Mouse (Mus musculus): ENCODE data around the gene Wt1. TPM values are rescaled to one million over a fixed set of nuclear protein-coding genes. Genes with fewer than 3 reads are reported as not detected.

The Wt1 gene
- polyA plus RNA-seq, 1 experiment from 2014 or later: 5.6 TPM

- no peak for DNase-seq (ENCODE audit: low spot score)
- Histone ChIP-seq H3K36me3 (no peaks in the 10 kb centered on the region), H3K27me3 (ENCODE audit: low read depth, poor library complexity, severe bottlenecking) (no peaks in the 10 kb centered on the region), H3K4me3 (no peak overlapping the region), H3K27ac (no peak overlapping the region), H3K4me1 (no peaks in the 10 kb centered on the region), H3K9me3 (replicated peaks) (no peaks in the 10 kb centered on the region)
- WGBS: 81% methylated on average over 7 of the region's 7 CpGs
Observed at GRCm38 (mm10) chr2:105100541-105100940, 25.8 kb upstream of the Wt1 start.

- 55% methylated on average over 6 of the region's 6 CpGs for WGBS
- no peaks in the 10 kb centered on the region for H3K4me1 ChIP-seq
- no peak for DNase-seq (ENCODE audit: low spot score)
- no peak overlapping the region for H3K4me3 ChIP-seq
- no peaks in the 10 kb centered on the region for H3K9me3 ChIP-seq (replicated peaks)
- no peaks in the 10 kb centered on the region for H3K36me3 ChIP-seq
- H3K27ac ChIP-seq: no peak overlapping the region
- peaks cover 36% of the 10 kb centered on the region for H3K27me3 ChIP-seq (ENCODE audit: low read depth, poor library complexity, severe bottlenecking)
Observed at GRCm38 (mm10) chr2:105108703-105109158, 17.6 kb upstream of the Wt1 start.

GRCm38 (mm10) chr2:105114074-105114473 lies 12.3 kb upstream of the Wt1 start:
- DNase-seq (ENCODE audit: low spot score): no peak
- no peaks in the 10 kb centered on the region for H3K36me3 ChIP-seq
- 44% methylated on average over 9 of the region's 9 CpGs for WGBS
- H3K4me1 ChIP-seq: no peaks in the 10 kb centered on the region
- no peaks in the 10 kb centered on the region for H3K9me3 ChIP-seq (replicated peaks)
- H3K4me3 ChIP-seq: no peak overlapping the region
- no peak overlapping the region for H3K27ac ChIP-seq
- H3K27me3 ChIP-seq (ENCODE audit: low read depth, poor library complexity, severe bottlenecking): peaks cover 86% of the 10 kb centered on the region

- Histone ChIP-seq H3K27me3 (ENCODE audit: low read depth, poor library complexity, severe bottlenecking) (peaks cover 94% of the 10 kb centered on the region), H3K36me3 (no peaks in the 10 kb centered on the region), H3K4me3 (no peak overlapping the region), H3K4me1 (peaks cover 7% of the 10 kb centered on the region), H3K27ac (no peak overlapping the region), H3K9me3 (replicated peaks) (no peaks in the 10 kb centered on the region)
- WGBS: 59% methylated on average over 8 of the region's 8 CpGs
- DNase-seq (ENCODE audit: low spot score): no peak
Observed at GRCm38 (mm10) chr2:105117669-105118068, 8.7 kb upstream of the Wt1 start.

GRCm38 (mm10) chr2:105122216-105122615 lies 4.1 kb upstream of the Wt1 start:
- under 1% methylated on average over 8 of the region's 8 CpGs for WGBS
- Histone ChIP-seq H3K9me3 (replicated peaks) (no peaks in the 10 kb centered on the region), H3K4me1 (peaks cover 32% of the 10 kb centered on the region), H3K36me3 (no peaks in the 10 kb centered on the region), H3K27ac (no peak overlapping the region), H3K27me3 (ENCODE audit: low read depth, poor library complexity, severe bottlenecking) (peaks cover 98% of the 10 kb centered on the region), H3K4me3 (no peak overlapping the region)
- peak; percentile 62 for DNase-seq (ENCODE audit: low spot score)

DNA sequence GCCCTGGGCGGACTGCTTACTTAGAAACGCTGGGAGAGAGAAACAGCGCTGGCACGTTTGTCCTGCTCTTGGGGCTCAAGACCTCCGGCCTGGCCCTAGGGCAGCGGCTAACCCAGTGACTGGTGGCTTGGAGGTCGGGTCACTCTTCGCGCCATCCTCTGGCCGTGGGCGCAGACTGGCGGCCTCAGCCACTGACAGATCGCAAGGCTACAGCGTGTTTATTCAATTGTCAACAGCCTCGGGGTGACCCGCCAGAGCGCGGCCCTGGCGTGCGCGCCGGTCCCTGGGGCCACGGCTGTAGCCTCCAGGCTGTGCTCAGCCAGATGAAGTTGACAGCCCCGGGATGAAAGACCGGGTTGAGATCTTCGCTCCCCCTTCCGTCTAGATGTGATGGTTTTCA lies 3.4 kb upstream of the Wt1 start:
- DNase-seq (ENCODE audit: low spot score): peak; percentile 69
- Histone ChIP-seq H3K4me3 (peak overlapping the region; percentile 39), H3K36me3 (no peaks in the 10 kb centered on the region), H3K27ac (0 out of 2 replicates have a peak overlapping the region, but pooled peaks have one; percentile 37), H3K4me1 (peaks cover 38% of the 10 kb centered on the region), H3K27me3 (ENCODE audit: low read depth, poor library complexity, severe bottlenecking) (peaks cover 98% of the 10 kb centered on the region), H3K9me3 (replicated peaks) (no peaks in the 10 kb centered on the region)
- WGBS: under 1% methylated on average over 27 of the region's 27 CpGs

- Histone ChIP-seq H3K9me3 (replicated peaks) (no peaks in the 10 kb centered on the region), H3K36me3 (no peaks in the 10 kb centered on the region), H3K4me3 (no peak overlapping the region), H3K27me3 (ENCODE audit: low read depth, poor library complexity, severe bottlenecking) (peaks cover 98% of the 10 kb centered on the region), H3K4me1 (peaks cover 40% of the 10 kb centered on the region), H3K27ac (no peak overlapping the region)
- DNase-seq (ENCODE audit: low spot score): no peak
- WGBS: 2% methylated on average over 8 of the region's 8 CpGs
Observed at GRCm38 (mm10) chr2:105123431-105123830, 2.9 kb upstream of the Wt1 start.

- Histone ChIP-seq H3K4me3 (no peak overlapping the region), H3K27me3 (ENCODE audit: low read depth, poor library complexity, severe bottlenecking) (peaks cover 98% of the 10 kb centered on the region)
- DNase-seq (ENCODE audit: low spot score): peak; percentile 47
Observed at GRCm38 (mm10) chr2:105123881-105124280, 2.4 kb upstream of the Wt1 start.

DNA sequence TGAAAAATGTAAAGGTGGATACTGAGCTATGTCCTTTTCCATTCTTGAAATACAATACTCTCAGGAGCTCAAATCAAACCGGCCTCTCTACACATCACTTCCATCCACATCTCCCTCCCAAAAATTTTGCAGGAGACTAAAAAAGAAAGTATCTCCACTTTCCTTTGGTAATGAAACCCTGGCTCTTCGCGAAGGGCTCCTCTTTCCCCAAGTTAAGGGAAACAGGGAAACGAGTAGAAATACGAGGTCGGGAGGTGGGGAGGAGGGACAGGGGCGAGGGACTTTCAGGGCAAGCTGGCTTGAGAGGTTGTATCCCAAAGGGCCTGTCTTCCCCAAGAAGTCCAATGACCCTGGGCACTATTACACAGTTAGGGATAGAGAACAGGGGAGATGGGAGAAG lies 1.9 kb upstream of the Wt1 start:
- Histone ChIP-seq H3K4me3 (no peak overlapping the region), H3K27me3 (ENCODE audit: low read depth, poor library complexity, severe bottlenecking) (peaks cover 98% of the 10 kb centered on the region), H3K36me3 (no peaks in the 10 kb centered on the region), H3K27ac (no peak overlapping the region), H3K9me3 (replicated peaks) (no peaks in the 10 kb centered on the region), H3K4me1 (peaks cover 40% of the 10 kb centered on the region)
- WGBS: under 1% methylated on average over 7 of the region's 7 CpGs
- DNase-seq (ENCODE audit: low spot score): peak; percentile 41

More at GRCm38 (mm10) chr2:105123881-105124280, 2.4 kb upstream of the Wt1 start:
- H3K36me3 ChIP-seq: no peaks in the 10 kb centered on the region
- H3K4me1 ChIP-seq: peaks cover 40% of the 10 kb centered on the region
- H3K9me3 ChIP-seq (replicated peaks): no peaks in the 10 kb centered on the region
- H3K27ac ChIP-seq: no peak overlapping the region
- under 1% methylated on average over 9 of the region's 9 CpGs for WGBS

DNA sequence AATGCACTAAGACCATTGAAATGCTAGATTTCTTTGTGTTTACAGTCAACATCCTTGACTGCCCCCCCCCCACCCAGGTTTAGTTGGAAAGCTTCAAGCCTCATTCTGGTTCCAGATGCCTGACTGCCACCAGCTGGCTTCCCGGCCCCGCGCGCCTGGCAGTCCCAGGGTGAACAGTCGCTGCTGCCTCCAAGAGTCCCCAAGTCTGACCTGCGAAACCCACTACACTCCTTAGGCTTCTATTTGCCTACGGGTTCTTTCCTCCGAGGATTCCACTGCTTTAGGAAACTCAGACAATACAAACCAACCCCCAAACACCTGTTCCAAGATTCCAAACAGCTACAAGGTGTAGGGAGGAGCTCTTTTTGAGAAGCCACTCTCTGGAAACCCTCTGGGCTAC lies 1.1 kb upstream of the Wt1 start:
- Histone ChIP-seq H3K27me3 (ENCODE audit: low read depth, poor library complexity, severe bottlenecking) (peaks cover 98% of the 10 kb centered on the region), H3K4me3 (no peak overlapping the region; the same call in 1 of the 2 replicates), H3K9me3 (replicated peaks) (no peaks in the 10 kb centered on the region), H3K27ac (no peak overlapping the region), H3K36me3 (no peaks in the 10 kb centered on the region), H3K4me1 (peaks cover 41% of the 10 kb centered on the region)
- DNase-seq (ENCODE audit: low spot score): peak; percentile 59
- whole genome bisulfite sequencing: 2% methylated on average over 8 of the region's 8 CpGs

GRCm38 (mm10) chr2:105125641-105126040 lies 688 bp upstream of the Wt1 start:
- no peak overlapping the region for H3K27ac ChIP-seq
- peak; percentile 44 for DNase-seq (ENCODE audit: low spot score)
- H3K27me3 ChIP-seq (ENCODE audit: low read depth, poor library complexity, severe bottlenecking): peaks cover 98% of the 10 kb centered on the region
- WGBS: 2% methylated on average over 15 of the region's 15 CpGs
- H3K9me3 ChIP-seq (replicated peaks): no peaks in the 10 kb centered on the region
- H3K4me3 ChIP-seq: no peak overlapping the region
- peaks cover 45% of the 10 kb centered on the region for H3K4me1 ChIP-seq
- H3K36me3 ChIP-seq: no peaks in the 10 kb centered on the region

DNA sequence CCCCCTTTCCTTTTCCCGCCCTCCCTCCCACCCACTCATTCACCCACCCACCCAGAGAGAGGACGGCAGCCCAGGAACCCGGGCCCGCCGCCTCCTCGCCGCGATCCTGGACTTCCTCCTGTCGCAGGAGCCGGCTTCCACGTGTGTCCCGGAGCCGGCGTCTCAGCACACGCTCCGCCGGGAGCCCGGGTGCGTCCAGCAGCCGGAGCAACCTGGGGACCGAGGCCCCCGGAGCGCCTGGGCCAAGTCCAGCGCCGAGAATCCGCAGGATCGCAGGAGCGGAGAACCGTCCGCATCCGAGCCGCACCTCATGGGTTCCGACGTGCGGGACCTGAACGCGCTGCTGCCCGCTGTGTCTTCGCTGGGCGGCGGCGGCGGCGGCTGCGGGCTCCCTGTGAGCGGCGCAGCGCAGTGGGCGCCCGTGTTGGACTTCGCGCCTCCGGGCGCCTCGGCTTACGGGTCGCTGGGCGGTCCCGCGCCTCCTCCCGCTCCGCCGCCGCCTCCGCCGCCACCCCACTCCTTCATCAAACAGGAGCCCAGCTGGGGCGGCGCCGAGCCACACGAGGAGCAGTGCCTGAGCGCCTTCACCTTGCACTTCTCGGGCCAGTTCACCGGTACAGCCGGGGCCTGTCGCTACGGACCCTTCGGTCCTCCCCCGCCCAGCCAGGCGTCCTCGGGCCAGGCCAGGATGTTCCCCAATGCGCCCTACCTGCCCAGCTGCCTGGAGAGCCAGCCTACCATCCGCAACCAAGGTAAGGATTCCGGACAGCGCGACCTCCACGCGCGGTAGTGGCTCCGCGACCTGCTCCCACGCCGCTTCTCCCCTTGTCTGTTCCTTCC lies 582 bp downstream of the Wt1 start:
- Histone ChIP-seq H3K27ac (peak overlapping the region; percentile 66), H3K4me3 (peak overlapping the region; percentile 44), H3K9me3 (replicated peaks) (no peaks in the 10 kb centered on the region), H3K36me3 (no peaks in the 10 kb centered on the region), H3K4me1 (peaks cover 51% of the 10 kb centered on the region), H3K27me3 (ENCODE audit: low read depth, poor library complexity, severe bottlenecking) (peaks cover 98% of the 10 kb centered on the region)
- DNase-seq (ENCODE audit: low spot score): peak; percentile 68
- 1% methylated on average over 92 of the region's 92 CpGs for WGBS
